Mouse (Mus musculus): Measurements from ENCODE around the gene Med1. TPM values are rescaled to one million over a fixed set of nuclear protein-coding genes. Genes with fewer than 3 reads are reported as not detected.
A peak's percentile ranks its signal among the peaks of the same experiment; 100 is the strongest.

Gene Med1
- total and polyA plus RNA-seq, 2 experiments from 2014 or later: 40.6 to 49.9 TPM

- peak within 1 kb of the TSS; percentile 98 for H3K4me2 ChIP-seq (ENCODE audit: low read depth, low read length, poor library complexity, severe bottlenecking)
- H3K4me1 ChIP-seq (ENCODE audit: insufficient read depth, low read length): 0 out of 2 replicates have a peak, but pooled peaks cover 4% of the 10 kb centered on the region
- peak within 1 kb of the TSS; percentile 92 for H3K9ac ChIP-seq (replicated peaks; ENCODE audit: low read length, poor library complexity, severe bottlenecking)
- no peak for TF ChIP-seq CTCF (IDR thresholded peaks at IDR 0.05)
- no peaks in the 10 kb centered on the region for H3K9me3 ChIP-seq (ENCODE audit: low read length)
- WGBS: 1% methylated on average over 47 of the region's 65 CpGs
- peak within 1 kb of the TSS; percentile 98 for H3K27ac ChIP-seq (ENCODE audit: low read depth, low read length)
- H3K27me3 ChIP-seq (ENCODE audit: insufficient read depth, low read length): no peaks in the 10 kb centered on the region
- H3K36me3 ChIP-seq (ENCODE audit: insufficient read depth, low read length): 0 out of 2 replicates have a peak, but pooled peaks cover 1% of the 10 kb centered on the region
- peak; percentile 97 for DNase-seq (ENCODE audit: low spot score)
- ATAC-seq (ENCODE audit: low FRiP score): peak; percentile 83
- peak within 1 kb of the TSS; percentile 97 for H3K4me3 ChIP-seq (ENCODE audit: low read depth, low read length)
Observed at GRCm38 (mm10) chr11:98149786-98150624, 43.1 kb downstream of the Med1 start, which contains the start of gene Fbxl20. Gene Fbxl20, minus strand, starts transcription at chr11:98150403.

- H3K27ac ChIP-seq (ENCODE audit: low read depth, low read length): peak overlapping the region; percentile 98
- H3K9ac ChIP-seq (replicated peaks; ENCODE audit: low read length, poor library complexity, severe bottlenecking): peak overlapping the region; percentile 92
- H3K4me2 ChIP-seq (ENCODE audit: low read depth, low read length, poor library complexity, severe bottlenecking): peak overlapping the region; percentile 98
- H3K36me3 ChIP-seq (ENCODE audit: insufficient read depth, low read length): no peaks in the 10 kb centered on the region
- 0 out of 2 replicates have a peak, but pooled peaks cover 4% of the 10 kb centered on the region for H3K4me1 ChIP-seq (ENCODE audit: insufficient read depth, low read length)
- DNase-seq (ENCODE audit: low spot score) (peak; percentile 94), ATAC-seq (ENCODE audit: low FRiP score) (peak; percentile 94)
- no peaks in the 10 kb centered on the region for H3K27me3 ChIP-seq (ENCODE audit: insufficient read depth, low read length)
- H3K9me3 ChIP-seq (ENCODE audit: low read length): no peaks in the 10 kb centered on the region
- H3K4me3 ChIP-seq (ENCODE audit: low read depth, low read length): peak overlapping the region; percentile 97
- under 1% methylated on average over 37 of the region's 57 CpGs for WGBS
- no peak for TF ChIP-seq CTCF (IDR thresholded peaks at IDR 0.05)
Observed at GRCm38 (mm10) chr11:98149304-98149750, 43.8 kb downstream of the Med1 start.

- WGBS: 2% methylated on average over 44 of the region's 45 CpGs
- ATAC-seq (ENCODE audit: low FRiP score): peak; percentile 9; the same call in 1 of the 2 replicates
- Histone ChIP-seq H3K9ac (replicated peaks; ENCODE audit: low read length, poor library complexity, severe bottlenecking) (peak overlapping the region; percentile 92), H3K4me2 (ENCODE audit: low read depth, low read length, poor library complexity, severe bottlenecking) (peak overlapping the region; percentile 98), H3K36me3 (ENCODE audit: insufficient read depth, low read length) (no peaks in the 10 kb centered on the region), H3K27ac (ENCODE audit: low read depth, low read length) (peak overlapping the region; percentile 98), H3K9me3 (ENCODE audit: low read length) (no peaks in the 10 kb centered on the region), H3K4me1 (ENCODE audit: insufficient read depth, low read length) (0 out of 2 replicates have a peak, but pooled peaks cover 4% of the 10 kb centered on the region), H3K4me3 (ENCODE audit: low read depth, low read length) (peak overlapping the region; percentile 97), H3K27me3 (ENCODE audit: insufficient read depth, low read length) (no peaks in the 10 kb centered on the region)
- no peak for TF ChIP-seq CTCF (IDR thresholded peaks at IDR 0.05)
- DNase-seq (ENCODE audit: low spot score): peak; percentile 36
Observed at GRCm38 (mm10) chr11:98148551-98149301, 44.4 kb downstream of the Med1 start.

GRCm38 (mm10) chr11:98145856-98146255 lies 47.2 kb downstream of the Med1 start:
- no peaks in the 10 kb centered on the region for H3K9me3 ChIP-seq (ENCODE audit: low read length)
- WGBS: 82% methylated on average over 7 of the region's 7 CpGs
- DNase-seq (ENCODE audit: low spot score): no peak
- no peak overlapping the region for H3K27ac ChIP-seq (ENCODE audit: low read depth, low read length)
- H3K4me3 ChIP-seq (ENCODE audit: low read depth, low read length): no peak overlapping the region
- H3K27me3 ChIP-seq (ENCODE audit: insufficient read depth, low read length): no peaks in the 10 kb centered on the region
- 0 out of 2 replicates have a peak, but pooled peaks cover 4% of the 10 kb centered on the region for H3K4me1 ChIP-seq (ENCODE audit: insufficient read depth, low read length)
- no peak overlapping the region for H3K4me2 ChIP-seq (ENCODE audit: low read depth, low read length, poor library complexity, severe bottlenecking)
- no peak overlapping the region for H3K9ac ChIP-seq (replicated peaks; ENCODE audit: low read length, poor library complexity, severe bottlenecking)
- no peaks in the 10 kb centered on the region for H3K36me3 ChIP-seq (ENCODE audit: insufficient read depth, low read length)
- no peak for ATAC-seq (ENCODE audit: low FRiP score)
- TF ChIP-seq CTCF (IDR thresholded peaks at IDR 0.05): no peak

GRCm38 (mm10) chr11:98142545-98142944 lies 50.5 kb downstream of the Med1 start:
- H3K4me3 ChIP-seq (ENCODE audit: low read depth, low read length): no peak overlapping the region
- no peaks in the 10 kb centered on the region for H3K36me3 ChIP-seq (ENCODE audit: insufficient read depth, low read length)
- H3K4me2 ChIP-seq (ENCODE audit: low read depth, low read length, poor library complexity, severe bottlenecking): no peak overlapping the region
- no peaks in the 10 kb centered on the region for H3K27me3 ChIP-seq (ENCODE audit: insufficient read depth, low read length)
- TF ChIP-seq CTCF (IDR thresholded peaks at IDR 0.05): no peak
- DNase-seq (ENCODE audit: low spot score) (no peak), ATAC-seq (ENCODE audit: low FRiP score) (no peak)
- H3K4me1 ChIP-seq (ENCODE audit: insufficient read depth, low read length): 0 out of 2 replicates have a peak, but pooled peaks cover 2% of the 10 kb centered on the region
- H3K27ac ChIP-seq (ENCODE audit: low read depth, low read length): no peak overlapping the region
- H3K9ac ChIP-seq (replicated peaks; ENCODE audit: low read length, poor library complexity, severe bottlenecking): no peak overlapping the region
- H3K9me3 ChIP-seq (ENCODE audit: low read length): no peaks in the 10 kb centered on the region
- 95% methylated on average over 2 of the region's 2 CpGs for WGBS

Measured in midbrain, postnatal 0 days (tissue).